Mouse (Mus musculus): Measurements from ENCODE around the gene Olfr668. TPM values are rescaled to one million over a fixed set of nuclear protein-coding genes. Genes with fewer than 3 reads are reported as not detected.
A peak's percentile ranks its signal among the peaks of the same experiment; 100 is the strongest.
"Not testable (repeated sequence)": the region's sequence is repeated elsewhere in the genome, so short reads cannot be mapped to it uniquely, and the experiment has no call there.

Gene Olfr668
- total RNA-seq (2021) = not detected
- not detected in 2 replicates for polyA plus RNA-seq (2012; rRNA removed)
- long read RNA-seq = 0 reads

GRCm38 (mm10) chr7:104927957-104928356 is at the start of gene Olfr668:
Gene Olfr668 (minus strand): TSS chr7:104928057.
- H3K79me2 ChIP-seq (replicated peaks; ENCODE audit: control insufficient read depth, insufficient read depth, low read length) = no peaks in the 10 kb centered on the region
- H3K4me3 ChIP-seq = no peak within 1 kb of the TSS
- no peaks in the 10 kb centered on the region for H3K4me1 ChIP-seq (ENCODE audit: control insufficient read depth, insufficient read depth, low read length)
- DNase-seq = no peak
- H3K9ac ChIP-seq (ENCODE audit: low read depth, low read length) = no peak within 1 kb of the TSS
- TF ChIP-seq CTCF (IDR thresholded peaks at IDR 0.05) = no peak
- no peak for TF ChIP-seq POLR2A (IDR thresholded peaks at IDR 0.05; ENCODE audit: insufficient read depth, low read depth, low read length)
- no peak for TF ChIP-seq EP300 (IDR thresholded peaks at IDR 0.05; ENCODE audit: insufficient read depth, low read depth, low read length)
- H3K27me3 ChIP-seq (ENCODE audit: control insufficient read depth, insufficient read depth, low read length) = no peaks in the 10 kb centered on the region
- H3K36me3 ChIP-seq (ENCODE audit: control insufficient read depth, insufficient read depth, low read length) = no peaks in the 10 kb centered on the region
- 58% methylated on average over 1 of the region's 1 CpGs for WGBS
- H3K27ac ChIP-seq = no peak within 1 kb of the TSS
- intact Hi-C loops (cut with DNase I) = no loop called here

- WGBS = 50% methylated on average over 2 of the region's 2 CpGs
- 0 out of 2 replicates have a peak, but pooled peaks have one; percentile 5 for TF ChIP-seq CTCF (IDR thresholded peaks at IDR 0.05)
- H3K27me3 ChIP-seq (ENCODE audit: control insufficient read depth, insufficient read depth, low read length); H3K27ac ChIP-seq; H3K9ac ChIP-seq (ENCODE audit: low read depth, low read length); H3K36me3 ChIP-seq (ENCODE audit: control insufficient read depth, insufficient read depth, low read length); H3K4me1 ChIP-seq (ENCODE audit: control insufficient read depth, insufficient read depth, low read length); DNase-seq; H3K79me2 ChIP-seq (replicated peaks; ENCODE audit: control insufficient read depth, insufficient read depth, low read length); intact Hi-C loops (cut with DNase I); H3K4me3 ChIP-seq: not testable (repeated sequence)
Measured at GRCm38 (mm10) chr7:104972507-104972906, 44.6 kb upstream of the Olfr668 start.

GRCm38 (mm10) chr7:104962520-104962919 is 34.7 kb upstream of the Olfr668 start, which contains the start of gene Olfr670:
Gene Olfr670 (minus strand): TSS chr7:104962620.
- Histone ChIP-seq H3K4me1 (ENCODE audit: control insufficient read depth, insufficient read depth, low read length) (no peaks in the 10 kb centered on the region), H3K79me2 (replicated peaks; ENCODE audit: control insufficient read depth, insufficient read depth, low read length) (no peaks in the 10 kb centered on the region), H3K9ac (ENCODE audit: low read depth, low read length) (no peak within 1 kb of the TSS), H3K27ac (no peak within 1 kb of the TSS), H3K36me3 (ENCODE audit: control insufficient read depth, insufficient read depth, low read length) (no peaks in the 10 kb centered on the region), H3K4me3 (no peak within 1 kb of the TSS), H3K27me3 (ENCODE audit: control insufficient read depth, insufficient read depth, low read length) (no peaks in the 10 kb centered on the region)
- no peak for DNase-seq
- TF ChIP-seq EP300 (IDR thresholded peaks at IDR 0.05; ENCODE audit: insufficient read depth, low read depth, low read length) = no peak
- TF ChIP-seq CTCF (IDR thresholded peaks at IDR 0.05) = no peak
- TF ChIP-seq POLR2A (IDR thresholded peaks at IDR 0.05; ENCODE audit: insufficient read depth, low read depth, low read length) = no peak
- intact Hi-C loops (cut with DNase I) = no loop called here
- WGBS = 28% methylated on average over 1 of the region's 1 CpGs

- intact Hi-C loops (cut with DNase I); H3K27me3 ChIP-seq (ENCODE audit: control insufficient read depth, insufficient read depth, low read length); H3K36me3 ChIP-seq (ENCODE audit: control insufficient read depth, insufficient read depth, low read length); H3K4me1 ChIP-seq (ENCODE audit: control insufficient read depth, insufficient read depth, low read length); DNase-seq; H3K4me3 ChIP-seq; H3K79me2 ChIP-seq (replicated peaks; ENCODE audit: control insufficient read depth, insufficient read depth, low read length); H3K27ac ChIP-seq; H3K9ac ChIP-seq (ENCODE audit: low read depth, low read length): not testable (repeated sequence)
- WGBS = 91% methylated on average over 16 of the region's 16 CpGs
Measured at GRCm38 (mm10) chr7:104950234-104950633, 22.4 kb upstream of the Olfr668 start.

- no peaks in the 10 kb centered on the region for H3K4me1 ChIP-seq (ENCODE audit: control insufficient read depth, insufficient read depth, low read length)
- no peaks in the 10 kb centered on the region for H3K36me3 ChIP-seq (ENCODE audit: control insufficient read depth, insufficient read depth, low read length)
- H3K79me2 ChIP-seq (replicated peaks; ENCODE audit: control insufficient read depth, insufficient read depth, low read length) = no peaks in the 10 kb centered on the region
- 85% methylated on average over 1 of the region's 1 CpGs for WGBS
- H3K27me3 ChIP-seq (ENCODE audit: control insufficient read depth, insufficient read depth, low read length) = no peaks in the 10 kb centered on the region
- no peak within 1 kb of the TSS for H3K27ac ChIP-seq
- H3K9ac ChIP-seq (ENCODE audit: low read depth, low read length) = no peak within 1 kb of the TSS
- H3K4me3 ChIP-seq = no peak within 1 kb of the TSS
- intact Hi-C loops (cut with DNase I) = no loop called here
- DNase-seq = no peak
- TF ChIP-seq CTCF (IDR thresholded peaks at IDR 0.05) (no peak), POLR2A (IDR thresholded peaks at IDR 0.05; ENCODE audit: insufficient read depth, low read depth, low read length) (no peak), EP300 (IDR thresholded peaks at IDR 0.05; ENCODE audit: insufficient read depth, low read depth, low read length) (no peak)
Measured at GRCm38 (mm10) chr7:104933940-104934339, 6.1 kb upstream of the Olfr668 start, which contains the start of gene Olfr669. Gene Olfr669 (plus strand): TSS chr7:104934240.

- H3K9ac ChIP-seq (ENCODE audit: low read depth, low read length) = no peak within 1 kb of the TSS
- no peak within 1 kb of the TSS for H3K4me3 ChIP-seq
- H3K27me3 ChIP-seq (ENCODE audit: control insufficient read depth, insufficient read depth, low read length) = no peaks in the 10 kb centered on the region
- no peak for DNase-seq
- H3K79me2 ChIP-seq (replicated peaks; ENCODE audit: control insufficient read depth, insufficient read depth, low read length) = no peaks in the 10 kb centered on the region
- no peaks in the 10 kb centered on the region for H3K4me1 ChIP-seq (ENCODE audit: control insufficient read depth, insufficient read depth, low read length)
- TF ChIP-seq EP300 (IDR thresholded peaks at IDR 0.05; ENCODE audit: insufficient read depth, low read depth, low read length) = no peak
- intact Hi-C loops (cut with DNase I) = no loop called here
- 72% methylated on average over 1 of the region's 1 CpGs for WGBS
- H3K36me3 ChIP-seq (ENCODE audit: control insufficient read depth, insufficient read depth, low read length) = no peaks in the 10 kb centered on the region
- H3K27ac ChIP-seq = no peak within 1 kb of the TSS
Measured at GRCm38 (mm10) chr7:104921382-104921781, 6.5 kb downstream of the Olfr668 start, which contains the start of gene Olfr667. Gene Olfr667 (minus strand): TSS chr7:104921482.

Measured in heart, adult 2 months (tissue).